Mouse (Mus musculus): ENCODE results near the gene Il17ra. TPM values are rescaled to one million over a fixed set of nuclear protein-coding genes. Genes with fewer than 3 reads are reported as not detected.

Gene Il17ra
- total RNA-seq (2021), result 1 to 10 TPM; 4.1 to 7.2 TPM

GRCm38 (mm10) chr6:120463086-120463871 is at the start of gene Il17ra:
Il17ra (plus strand) TSS chr6:120463247.
- DNase-seq (ENCODE audit: extremely low spot score in 1 of 2, low spot score in 1 of 2), result peak in 1 of 2 experiments; percentile 50

DNA sequence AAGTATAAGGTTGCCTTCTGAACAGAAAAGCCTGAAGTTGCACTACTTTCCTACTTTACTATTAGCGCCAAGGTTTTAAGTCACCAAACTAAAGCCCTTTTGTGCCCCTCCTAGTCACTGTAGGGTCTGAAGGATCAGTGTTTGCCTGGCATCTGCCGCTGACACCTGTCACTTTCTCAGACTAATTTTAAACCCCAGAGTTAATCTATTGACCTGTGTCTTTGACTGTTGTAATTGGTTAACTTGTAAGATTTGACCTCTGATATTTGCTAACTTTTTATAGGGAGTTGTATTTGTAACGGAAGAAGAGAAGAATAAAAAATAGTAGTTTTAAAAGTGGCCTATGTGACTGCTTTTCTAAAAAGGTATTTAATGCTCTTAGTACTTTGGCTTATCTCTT is 24.9 kb upstream of the Il17ra start:
- no peak for DNase-seq (ENCODE audit: extremely low spot score in 1 of 2, low spot score in 1 of 2)

GRCm38 (mm10) chr6:120442171-120442749 is 20.8 kb upstream of the Il17ra start:
- DNase-seq (ENCODE audit: extremely low spot score in 1 of 2, low spot score in 1 of 2), result no peak

GRCm38 (mm10) chr6:120443363-120444355 is 19.4 kb upstream of the Il17ra start:
- no peak for DNase-seq (ENCODE audit: extremely low spot score in 1 of 2, low spot score in 1 of 2)

DNA sequence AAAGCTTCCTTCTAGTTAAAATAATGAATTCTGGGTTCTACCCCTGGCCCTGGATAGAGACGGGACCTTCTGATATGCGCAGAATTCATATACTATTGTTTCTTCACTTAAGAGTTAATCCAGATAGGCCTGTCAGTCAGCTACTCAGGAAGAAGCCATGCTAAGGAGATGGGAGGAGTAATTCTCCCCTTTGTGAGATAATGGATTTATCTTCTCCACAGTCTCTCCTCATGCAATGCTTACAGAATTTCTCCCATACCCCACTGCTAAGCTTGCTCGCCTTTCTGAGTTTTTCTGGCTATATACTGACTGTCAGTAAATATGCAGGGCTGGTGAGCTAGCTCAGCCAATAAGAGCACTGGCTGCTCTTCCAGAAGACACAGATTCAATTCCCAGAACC is 12.8 kb upstream of the Il17ra start:
- DNase-seq (ENCODE audit: extremely low spot score in 1 of 2, low spot score in 1 of 2), result no peak

DNA sequence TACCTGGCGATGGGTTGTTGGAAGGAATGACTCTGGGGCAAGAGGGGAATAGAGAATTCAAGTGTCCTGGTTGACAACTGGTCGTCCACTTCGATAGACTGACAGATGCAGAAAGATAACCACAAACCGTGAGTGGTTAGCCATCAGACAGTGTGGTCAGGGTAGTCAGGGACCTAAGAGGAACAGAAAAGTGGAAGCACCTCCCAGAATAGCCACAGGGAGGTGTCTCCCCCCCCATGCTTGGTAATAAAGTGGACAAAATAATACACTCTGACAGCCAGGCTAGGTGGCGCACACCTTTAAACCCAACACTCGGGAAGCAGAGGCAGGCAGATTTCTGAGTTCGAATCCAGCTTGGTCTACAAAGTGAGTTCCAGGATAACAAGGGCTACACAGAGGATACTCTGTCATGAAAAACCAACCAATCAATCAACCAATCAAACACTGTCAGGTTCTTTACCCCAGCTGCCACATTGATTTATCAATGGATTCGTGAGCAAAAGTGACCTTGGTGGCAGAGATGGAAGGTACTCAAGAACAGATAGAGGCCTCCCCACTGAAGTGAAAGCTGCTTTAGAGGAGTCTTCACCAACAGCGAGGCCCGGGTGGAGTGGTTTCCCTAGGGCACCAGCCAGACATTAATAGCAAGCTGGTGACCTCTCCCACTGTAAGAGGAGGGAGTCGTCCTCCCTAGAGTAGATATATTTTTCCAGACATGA is 10.5 kb upstream of the Il17ra start:
- no peak for DNase-seq (ENCODE audit: extremely low spot score in 1 of 2, low spot score in 1 of 2)

GRCm38 (mm10) chr6:120453103-120453445 is 10.0 kb upstream of the Il17ra start:
- DNase-seq (ENCODE audit: extremely low spot score in 1 of 2, low spot score in 1 of 2), result no peak

- DNase-seq (ENCODE audit: extremely low spot score in 1 of 2, low spot score in 1 of 2), result no peak
Measured at GRCm38 (mm10) chr6:120453556-120453955, 9.5 kb upstream of the Il17ra start.

- DNase-seq (ENCODE audit: extremely low spot score in 1 of 2, low spot score in 1 of 2), result no peak
Measured at GRCm38 (mm10) chr6:120454627-120455077, 8.4 kb upstream of the Il17ra start.

GRCm38 (mm10) chr6:120457074-120457473 is 6.0 kb upstream of the Il17ra start:
- DNase-seq (ENCODE audit: extremely low spot score in 1 of 2, low spot score in 1 of 2), result no peak

GRCm38 (mm10) chr6:120457751-120458150 is 5.3 kb upstream of the Il17ra start:
- DNase-seq (ENCODE audit: extremely low spot score in 1 of 2, low spot score in 1 of 2), result no peak

DNA sequence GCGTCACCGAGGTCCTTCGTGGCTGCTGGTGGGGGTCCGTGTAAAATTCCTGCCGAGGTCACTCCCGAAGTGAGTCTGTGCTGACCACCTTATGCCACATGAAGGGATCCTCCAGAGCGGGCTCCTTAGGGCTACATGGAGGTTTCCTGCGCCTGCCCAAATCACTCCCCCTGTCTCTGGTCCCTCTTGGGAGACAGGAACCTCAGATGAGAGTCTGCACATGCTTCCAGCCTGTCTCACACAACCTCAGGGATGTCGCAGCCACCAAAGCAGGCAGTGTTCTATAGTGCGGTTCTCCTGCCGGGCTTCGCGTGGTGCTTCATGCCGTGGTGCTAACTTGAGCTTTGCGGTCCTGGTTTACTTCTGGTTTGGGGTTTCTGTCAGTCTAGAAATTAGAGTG is 1.8 kb upstream of the Il17ra start:
- DNase-seq (ENCODE audit: extremely low spot score in 1 of 2, low spot score in 1 of 2), result no peak

DNA sequence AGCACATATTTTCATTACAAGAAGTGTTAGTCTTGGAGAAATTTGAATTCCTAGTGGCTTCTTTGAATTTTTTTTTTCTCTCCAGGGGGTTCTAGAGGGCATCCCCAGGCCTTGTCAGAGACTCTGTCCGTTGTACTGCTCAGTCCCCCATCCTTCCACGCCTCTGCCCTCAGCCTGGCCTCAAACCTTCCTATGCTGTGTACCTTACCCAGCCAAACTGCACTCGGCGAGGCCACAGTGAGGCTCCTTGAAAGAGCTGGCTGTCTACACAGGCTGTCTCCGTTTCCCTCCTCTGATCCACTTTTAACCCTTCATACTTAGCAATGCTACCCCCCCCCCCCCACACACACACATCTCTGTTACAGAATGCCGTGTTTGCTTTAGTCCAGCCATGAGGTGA is 796 bp upstream of the Il17ra start:
- no peak for DNase-seq (ENCODE audit: extremely low spot score in 1 of 2, low spot score in 1 of 2)

- no peak for DNase-seq (ENCODE audit: extremely low spot score in 1 of 2, low spot score in 1 of 2)
Measured at GRCm38 (mm10) chr6:120463884-120464283, 837 bp downstream of the Il17ra start.

GRCm38 (mm10) chr6:120464406-120464939 is 1.4 kb downstream of the Il17ra start:
- DNase-seq (ENCODE audit: extremely low spot score in 1 of 2, low spot score in 1 of 2), result no peak

GRCm38 (mm10) chr6:120465393-120465792 is 2.3 kb downstream of the Il17ra start:
- DNase-seq (ENCODE audit: extremely low spot score in 1 of 2, low spot score in 1 of 2), result no peak

GRCm38 (mm10) chr6:120466609-120467329 is 3.7 kb downstream of the Il17ra start:
- no peak for DNase-seq (ENCODE audit: extremely low spot score in 1 of 2, low spot score in 1 of 2)

DNA sequence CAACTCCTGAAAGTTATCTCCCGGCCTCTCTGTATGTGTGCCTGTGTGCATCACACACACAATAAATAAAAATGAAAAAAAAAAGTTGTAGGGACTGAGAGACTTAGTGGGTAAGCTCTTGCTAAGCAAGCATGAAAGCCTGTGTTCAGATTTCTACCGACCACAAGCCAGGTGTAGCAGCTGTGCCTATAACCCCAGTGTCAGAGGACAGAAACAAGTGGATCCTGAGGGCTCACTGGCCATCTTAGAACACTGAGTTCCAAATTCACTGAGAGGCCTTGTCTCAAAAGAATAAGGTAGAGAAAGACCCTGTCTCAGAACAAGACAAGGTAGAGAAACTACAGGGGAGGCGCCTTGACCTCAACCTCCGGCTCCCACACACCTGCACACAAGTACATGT is 5.2 kb downstream of the Il17ra start:
- no peak for DNase-seq (ENCODE audit: extremely low spot score in 1 of 2, low spot score in 1 of 2)

GRCm38 (mm10) chr6:120469268-120469667 is 6.2 kb downstream of the Il17ra start:
- DNase-seq (ENCODE audit: extremely low spot score in 1 of 2, low spot score in 1 of 2), result no peak

Measured in layer of hippocampus, postnatal 25 days (tissue).